Mouse (Mus musculus): ENCODE data around the gene Espn.

- TF ChIP-seq GATA1 (IDR thresholded peaks at IDR 0.05; ENCODE audit: borderline replicate concordance, low read length) (no peak), FLI1 (IDR thresholded peaks at IDR 0.05; ENCODE audit: low read length) (no peak)
Measured at GRCm38 (mm10) chr4:152178344-152178864, 26.2 kb upstream of the Espn start.

Measured in megakaryocyte, embryonic 14.5 days (primary cell).